Comparison of ENCODE assay signal across 13 mouse cellular contexts in genomic region chr7:145216591-145216990, GRCm38 (mm10). TPM values are rescaled to one million over a fixed set of nuclear protein-coding genes. Genes with fewer than 3 reads are reported as not detected.
DNase-seq lines count a peak whose midpoint lies in the region; ATAC-seq and TF ChIP-seq lines count a peak whose summit lies in the region.
"Had no signal": no experiment of that assay in that cellular context is flagged by ENCODE, and none has a peak within 500 bp of the region (broad histone marks: within the 10 kb centered on the region; RNA-seq: fewer than 3 reads in every experiment).

No protein-coding gene starts in this region.

- no peak overlapping the region for H3K9ac ChIP-seq in kidney, embryonic 14.5 days (ENCODE audit: low read depth, low read length)
- no peak overlapping the region for H3K9ac ChIP-seq in limb, embryonic 14.5 days (ENCODE audit: low read depth, low read length, severe bottlenecking)

- no peak overlapping the region for H3K27ac ChIP-seq in kidney, embryonic 14.5 days (ENCODE audit: low read depth, low read length)
- H3K27ac ChIP-seq in limb, embryonic 14.5 days (replicated peaks; ENCODE audit: low read depth, low read length) = no peak overlapping the region

- no peak for DNase-seq in kidney, adult 18-20 months
- DNase-seq in MN1 (ENCODE audit: low spot score) = peak; percentile 52
- DNase-seq in embryo, embryonic 11 days = peak; percentile 60
- DNase-seq in limb, embryonic 14.5 days (ENCODE audit: low spot score) = peak; percentile 66
- DNase-seq in spleen, adult 12 weeks (ENCODE audit: low spot score) = no peak
- DNase-seq in left cerebral cortex, adult 11 months (ENCODE audit: low spot score) = no peak
- DNase-seq in gastrocnemius, postnatal 36 days = no peak
- DNase-seq: cerebellum, adult 9-11 months; gastrocnemius, postnatal 25 days; layer of hippocampus, postnatal 36 days; thymus, postnatal 36 days had no signal

- no peaks in the 10 kb centered on the region for H3K36me3 ChIP-seq in kidney, embryonic 14.5 days (ENCODE audit: control insufficient read depth, insufficient read depth, low read length)
- H3K36me3 ChIP-seq in limb, embryonic 14.5 days (ENCODE audit: control insufficient read depth, insufficient read depth, low read length) = no peaks in the 10 kb centered on the region

- ATAC-seq in kidney, embryonic 14.5 days (ENCODE audit: low FRiP score, low TSS enrichment) = peak; percentile 29; the same call in 1 of the 2 replicates
- peak; percentile 64 for ATAC-seq in limb, embryonic 14.5 days (ENCODE audit: low FRiP score, low read depth)

- no peaks in the 10 kb centered on the region for H3K9me3 ChIP-seq in kidney, embryonic 14.5 days (ENCODE audit: control insufficient read depth, low read length)
- H3K9me3 ChIP-seq in limb, embryonic 14.5 days (ENCODE audit: control insufficient read depth, low read length) = 0 out of 2 replicates have a peak, but pooled peaks cover 3% of the 10 kb centered on the region

- no peak overlapping the region for H3K4me3 ChIP-seq in kidney, embryonic 14.5 days (ENCODE audit: low read length)
- no peak overlapping the region for H3K4me3 ChIP-seq in limb, embryonic 14.5 days (replicated peaks; ENCODE audit: low read length)

- no peak overlapping the region for H3K4me2 ChIP-seq in kidney, embryonic 14.5 days (replicated peaks; ENCODE audit: low read depth, low read length)
- no peak overlapping the region for H3K4me2 ChIP-seq in limb, embryonic 14.5 days (replicated peaks; ENCODE audit: low read depth, low read length, severe bottlenecking)

- no peak for TF ChIP-seq POLR2A in limb, embryonic 14.5 days (IDR thresholded peaks at IDR 0.05; ENCODE audit: borderline replicate concordance, extremely low read depth, insufficient read depth, insufficient read length)

- intact Hi-C loops in gastrocnemius, postnatal 36 days (cut with DNase I) = no loop called here

- H3K27me3 ChIP-seq in kidney, embryonic 14.5 days (ENCODE audit: control insufficient read depth, insufficient read depth, low read length) = no peaks in the 10 kb centered on the region
- no peaks in the 10 kb centered on the region for H3K27me3 ChIP-seq in limb, embryonic 14.5 days (ENCODE audit: control insufficient read depth, insufficient read depth, low read length)

- 47% methylated on average over 1 of the region's 1 CpGs for WGBS in kidney, embryonic 14.5 days
- WGBS in limb, embryonic 14.5 days = 40% methylated on average over 1 of the region's 1 CpGs

- peaks cover 15% of the 10 kb centered on the region for H3K4me1 ChIP-seq in kidney, embryonic 14.5 days (ENCODE audit: control insufficient read depth, insufficient read depth, low read length)
- peaks cover 14% of the 10 kb centered on the region for H3K4me1 ChIP-seq in limb, embryonic 14.5 days (ENCODE audit: control insufficient read depth, insufficient read depth, low read length)

RNA-seq across cellular contexts. Expression of gene 1810010D01Rik, which starts 8.7 kb away (rescaled TPM):
- polyA plus RNA-seq in kidney, embryonic 14.5 days (2014; fragmentation: Nextera tagmentation; extraction: Ambion mirVana) = 0.46 TPM in 1 of 2 replicates, not detected in the other
- 2.8 and 3.7 TPM in 2 replicates for polyA plus RNA-seq in limb, embryonic 14.5 days (2012; rRNA removed)
- 0.33 and 0.61 TPM in 2 replicates for polyA plus RNA-seq in limb, embryonic 14.5 days (2014; fragmentation: Nextera tagmentation; extraction: Ambion mirVana)
- total RNA-seq in gastrocnemius, postnatal 36 days (2021) = not detected
- total RNA-seq: gastrocnemius, postnatal 25 days; megakaryocyte-erythroid progenitor cell, adult 5-6 weeks had no signal

Comparison
In these comparisons a context has a peak if more than half of its experiments do, and no peak if none do; other contexts are left out.
1. DNase-seq: peak in MN1 (single experiment), embryo, embryonic 11 days (single experiment) and limb, embryonic 14.5 days (single experiment); none in kidney, adult 18-20 months (single experiment), spleen, adult 12 weeks (single experiment), left cerebral cortex, adult 11 months (single experiment) and gastrocnemius, postnatal 36 days (0 of 2).